Mouse (Mus musculus) retina, embryonic 14.5 days (tissue): ENCODE measurements around the gene Rimklb.
"Not testable (repeated sequence)": the region's sequence is repeated elsewhere in the genome, so short reads cannot be mapped to it uniquely, and the experiment has no call there.

Source experiments
- DNase-seq: peaks from one replicate; pipeline ENCODE4 v3.0.0-alpha.2; 2015; ENCODE audit warnings: low spot score

The Rimklb gene

GRCm38 (mm10) chr6:122498661-122499060 lies at the start of gene Rimklb:
TSS of gene Rimklb (minus strand) at chr6:122498761.
- DNase-seq = no peak

DNA sequence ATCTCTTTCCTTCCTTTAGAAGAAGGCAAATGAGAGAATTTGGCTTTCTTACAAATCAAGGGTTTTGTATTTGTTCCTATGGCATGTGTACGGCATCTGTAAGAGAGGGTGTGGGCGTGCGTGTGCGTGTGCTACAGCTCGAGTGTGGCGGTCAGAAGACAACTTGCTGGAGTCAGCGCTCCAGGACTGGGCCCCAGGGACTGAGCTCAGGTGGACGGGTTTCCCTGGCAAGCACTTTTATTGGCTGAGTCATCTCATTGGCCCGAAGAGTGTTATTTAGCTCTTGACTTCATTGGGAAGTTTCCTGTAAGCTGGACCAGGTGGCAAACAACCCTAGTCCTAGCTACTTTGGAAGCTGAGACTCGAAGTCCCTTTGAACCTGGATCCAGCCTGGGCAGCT lies 47.4 kb upstream of the Rimklb start:
- DNase-seq = no peak

DNA sequence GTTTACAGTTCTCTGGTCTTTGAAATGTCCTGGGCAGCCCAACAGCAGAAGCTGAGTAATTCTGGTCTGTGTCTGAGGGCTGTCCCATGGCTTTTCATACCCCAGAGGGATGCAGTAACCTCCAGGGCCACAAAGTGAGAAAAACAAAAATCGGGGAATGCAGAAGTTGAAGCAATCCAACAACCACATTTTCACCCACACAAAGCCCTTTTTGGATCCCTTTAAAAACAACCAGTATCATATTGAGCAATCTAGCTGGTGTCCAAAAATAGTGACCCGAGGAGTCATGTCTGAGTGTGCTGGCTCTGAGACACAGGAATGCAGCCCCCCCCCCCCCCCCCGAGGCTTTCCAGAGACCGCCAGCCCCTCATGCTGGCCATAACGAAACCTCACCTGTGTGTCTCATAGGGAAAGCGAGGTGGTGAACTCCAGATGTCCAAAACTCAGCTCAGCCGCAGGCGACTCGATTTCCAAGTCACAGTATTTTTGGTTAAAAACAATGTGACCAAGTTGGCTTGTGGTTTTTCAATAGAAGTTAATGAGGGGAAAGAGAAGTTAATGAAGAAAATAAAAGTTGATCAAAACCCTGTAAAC lies 46.8 kb upstream of the Rimklb start:
- no peak for DNase-seq

- no peak for DNase-seq
These were observed 46.1 kb upstream of the Rimklb start for GRCm38 (mm10) chr6:122544672-122545071.

DNA sequence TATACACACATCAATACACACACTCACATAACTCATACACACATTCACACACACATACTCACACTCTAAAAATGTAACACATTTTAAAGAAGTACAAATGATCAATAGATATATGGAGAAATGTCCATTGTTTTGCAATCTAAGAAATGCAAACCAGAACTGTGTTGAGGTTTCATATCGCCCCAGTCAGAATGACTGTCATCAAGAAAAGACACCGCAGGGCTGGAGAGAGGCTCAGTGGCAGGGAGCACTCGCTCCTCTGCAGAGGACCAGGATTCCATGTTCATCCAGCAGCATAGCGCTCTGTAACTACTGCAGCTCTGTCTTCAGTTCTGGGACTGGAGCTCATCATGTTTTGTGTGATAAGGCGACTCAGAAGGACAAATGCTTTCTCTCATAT lies 45.0 kb upstream of the Rimklb start:
- no peak for DNase-seq

DNA sequence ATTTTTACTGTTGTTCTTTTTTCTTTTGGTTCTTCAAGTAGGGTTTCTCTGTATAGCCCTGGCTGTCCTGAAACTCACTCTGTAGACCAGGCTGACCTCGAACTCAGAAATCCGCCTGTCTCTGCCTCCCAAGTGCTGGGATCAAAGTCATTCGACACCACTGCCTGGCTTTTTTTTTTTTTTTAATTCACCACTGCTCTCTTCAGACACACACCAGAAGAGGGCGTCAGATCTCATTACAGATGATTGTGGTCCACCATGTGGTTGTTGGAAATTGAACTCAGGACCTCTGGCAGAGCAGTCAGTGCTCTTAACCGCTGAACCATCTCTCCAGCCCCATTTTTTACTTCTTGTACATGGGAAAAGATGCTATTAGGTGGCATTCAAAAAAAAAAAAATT lies 43.9 kb upstream of the Rimklb start:
- DNase-seq = not testable (repeated sequence)

GRCm38 (mm10) chr6:122539564-122539963 lies 41.0 kb upstream of the Rimklb start:
- no peak for DNase-seq

- DNase-seq = no peak
These were observed 35.5 kb upstream of the Rimklb start for GRCm38 (mm10) chr6:122534032-122534431.

DNA sequence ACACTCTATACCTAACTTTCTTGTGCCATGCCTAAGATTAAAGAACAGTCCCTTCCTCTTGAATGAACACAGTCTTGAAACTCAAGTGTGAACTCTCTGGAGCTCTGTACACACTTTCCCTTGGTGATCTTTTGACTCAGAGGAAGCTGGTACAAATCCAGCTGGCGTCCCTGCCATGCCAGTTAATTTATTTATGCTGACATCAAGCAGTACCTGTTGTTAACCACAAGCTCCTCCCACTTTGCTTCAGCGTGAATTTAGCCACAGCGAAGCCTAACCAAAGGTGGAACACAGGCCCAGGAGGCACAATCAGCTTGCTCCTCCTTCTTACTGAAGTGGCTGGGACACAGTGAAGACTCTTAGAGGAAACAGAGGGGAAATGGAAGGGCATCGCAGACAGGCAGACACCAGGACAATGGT lies 34.3 kb upstream of the Rimklb start:
- DNase-seq = peak; percentile 26

GRCm38 (mm10) chr6:122531466-122532174 lies 33.1 kb upstream of the Rimklb start:
- DNase-seq = no peak

DNA sequence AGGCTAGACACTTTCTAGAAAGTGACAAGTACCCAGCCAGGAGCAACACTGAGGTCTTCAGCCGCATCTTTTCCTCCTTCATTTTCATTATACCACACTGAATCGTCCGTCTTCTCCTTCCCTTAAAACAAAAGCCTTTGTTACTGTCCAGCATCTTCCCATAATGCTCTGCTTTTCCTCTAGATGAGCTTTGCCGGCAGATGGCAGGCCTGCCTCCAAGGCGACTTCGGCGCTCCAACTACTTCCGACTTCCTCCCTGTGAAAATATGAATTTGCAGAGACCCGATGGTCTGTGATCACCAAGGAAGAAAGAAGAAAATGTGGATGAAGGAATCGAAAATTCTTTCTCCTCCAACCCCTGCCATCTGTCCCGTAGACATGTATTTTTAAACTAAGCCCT lies 29.6 kb upstream of the Rimklb start:
- no peak for DNase-seq

GRCm38 (mm10) chr6:122527596-122527995 lies 29.0 kb upstream of the Rimklb start:
- DNase-seq = no peak

DNA sequence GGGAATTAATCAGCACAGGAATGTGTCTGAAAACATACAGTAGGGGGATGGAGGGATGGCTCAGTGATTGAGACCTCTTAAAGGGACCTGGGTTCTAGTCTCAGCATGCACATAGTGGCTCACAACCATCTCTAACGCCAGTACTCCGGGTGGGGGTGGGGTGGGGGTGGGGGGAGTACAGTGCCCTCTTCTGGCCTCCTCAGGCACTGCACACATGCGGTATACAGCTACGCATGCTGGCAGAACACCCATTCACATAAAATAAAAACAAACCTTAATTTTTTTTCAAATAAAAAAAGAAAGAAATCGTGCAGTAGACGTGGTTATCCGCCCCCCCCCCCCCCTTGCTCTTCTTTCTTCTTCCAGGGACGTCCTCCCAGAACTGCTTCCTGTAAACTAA lies 24.7 kb upstream of the Rimklb start:
- DNase-seq = no peak

- DNase-seq = peak; percentile 43
These were observed 24.0 kb upstream of the Rimklb start for GRCm38 (mm10) chr6:122522595-122522994.

DNA sequence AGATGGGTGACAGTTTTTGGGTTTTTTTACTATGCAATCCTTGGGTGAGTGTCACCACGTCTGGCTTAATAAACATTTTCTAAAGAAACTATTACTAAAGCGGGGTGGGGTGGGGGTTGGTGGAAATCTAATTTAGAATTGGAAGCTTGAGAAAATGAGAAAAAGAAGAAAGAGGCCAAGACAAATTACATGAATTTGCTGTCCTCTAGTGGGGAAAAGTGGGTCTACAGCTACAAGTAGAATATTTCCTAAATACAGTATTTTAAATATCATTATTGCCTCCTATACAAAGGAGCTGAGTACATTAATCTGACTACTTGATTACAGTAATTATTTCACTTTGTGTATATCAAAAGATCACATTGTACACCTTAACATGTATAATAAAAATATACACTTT lies 20.8 kb upstream of the Rimklb start:
- DNase-seq = peak; percentile 62

DNA sequence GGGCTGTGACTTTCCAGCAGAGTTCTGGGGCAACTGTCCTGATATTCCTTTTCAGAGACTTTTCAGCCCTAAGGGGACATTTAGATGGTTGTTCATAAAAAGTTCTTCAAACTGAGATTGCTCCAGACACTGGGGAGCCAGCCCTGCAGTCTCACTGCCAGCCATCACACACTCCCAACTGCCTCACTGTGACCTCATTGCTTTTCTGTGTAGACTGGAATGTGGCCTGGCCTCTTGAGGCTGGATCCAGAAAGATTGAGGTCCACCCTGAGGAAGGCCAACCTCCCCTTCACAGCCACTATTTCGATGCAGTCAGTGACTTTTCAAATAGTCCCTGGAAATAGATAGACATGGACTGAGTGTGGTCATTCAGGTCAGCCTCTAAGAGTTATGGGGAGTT lies 19.1 kb upstream of the Rimklb start:
- no peak for DNase-seq

DNA sequence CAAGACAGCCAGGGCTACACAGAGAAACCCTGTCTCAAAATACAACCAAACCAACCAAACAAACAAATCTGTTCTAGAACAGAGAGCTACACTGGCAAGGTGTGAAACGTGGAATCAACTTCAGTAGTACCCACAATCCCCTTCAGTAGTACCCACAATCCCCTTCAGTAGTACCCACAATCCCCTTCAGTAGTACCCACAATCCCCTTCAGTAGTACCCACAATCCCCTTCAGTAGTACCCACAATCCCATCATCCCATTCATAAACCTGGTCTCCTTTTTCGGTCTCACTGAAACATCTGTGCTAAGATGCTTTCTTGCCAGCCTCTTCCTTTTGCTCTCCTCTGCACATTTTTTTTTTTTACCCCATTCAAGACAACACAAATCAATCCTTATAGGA lies 17.2 kb upstream of the Rimklb start:
- DNase-seq = not testable (repeated sequence)

- no peak for DNase-seq
These were observed 15.8 kb upstream of the Rimklb start for GRCm38 (mm10) chr6:122514312-122514711.

- no peak for DNase-seq
These were observed 14.6 kb upstream of the Rimklb start for GRCm38 (mm10) chr6:122512914-122513878.

- no peak for DNase-seq
These were observed 9.9 kb upstream of the Rimklb start for GRCm38 (mm10) chr6:122508494-122508893.

DNA sequence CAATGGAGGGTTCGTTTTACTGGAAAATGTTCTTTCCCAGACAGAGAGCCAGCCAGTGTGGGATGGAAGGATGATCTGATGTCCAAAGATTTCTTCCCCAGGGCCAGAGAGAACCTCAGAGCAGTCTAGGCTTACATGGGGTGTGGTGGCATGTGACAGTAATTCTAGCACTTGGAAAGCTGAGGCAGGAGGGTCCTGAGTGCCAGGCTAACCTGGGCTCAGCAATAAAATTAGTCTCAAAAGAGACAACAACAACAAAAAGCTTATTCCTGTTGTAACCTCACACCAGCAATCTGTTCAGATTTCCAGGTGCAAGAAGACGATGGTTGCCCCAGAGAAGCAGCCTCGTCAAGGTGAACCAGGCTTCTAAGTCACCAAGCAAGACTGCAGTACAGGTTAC lies 7.0 kb upstream of the Rimklb start, which contains the start of gene Mfap5:
Mfap5 (plus strand) TSS at position 301 of the 400 bp plus-strand sequence.
- DNase-seq = no peak

DNA sequence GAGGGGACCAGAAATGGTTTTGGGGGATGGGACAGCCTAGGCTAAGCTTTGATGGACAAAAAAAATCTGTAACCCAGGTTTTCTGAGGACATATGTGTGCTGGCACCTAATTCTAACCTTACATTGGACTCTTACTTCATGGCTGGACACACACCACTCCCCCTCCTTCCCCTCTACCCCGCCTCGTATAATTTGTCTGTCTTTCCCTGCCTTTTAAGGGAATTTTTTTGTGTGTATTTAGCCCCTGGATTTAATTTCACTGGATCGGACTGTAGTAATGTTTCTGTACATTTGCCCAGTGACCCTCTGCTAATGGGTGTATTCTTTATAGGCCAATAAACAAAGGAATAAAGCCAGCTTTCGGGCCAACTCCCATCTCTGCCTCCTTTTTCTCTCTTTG lies 6.5 kb upstream of the Rimklb start:
- DNase-seq = no peak

DNA sequence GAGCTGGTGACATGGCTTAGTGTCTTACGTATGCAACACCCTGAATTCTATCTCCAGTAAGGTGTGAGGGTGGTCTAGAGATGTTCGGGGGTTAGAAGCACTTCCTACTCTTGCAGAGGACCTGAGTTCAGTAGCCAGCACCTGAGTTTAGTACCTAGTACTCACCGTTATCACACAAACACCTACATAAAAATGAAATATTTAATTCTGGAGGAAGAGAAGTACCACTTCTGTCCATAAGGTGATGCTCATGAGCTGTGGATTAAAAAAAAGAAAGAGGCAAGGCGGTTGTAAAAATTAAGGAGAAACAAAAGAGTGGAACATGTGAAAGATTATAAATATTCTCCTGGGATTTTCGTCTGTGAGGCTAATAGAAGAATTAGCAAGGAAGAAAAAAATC lies 2.1 kb downstream of the Rimklb start:
- DNase-seq = peak; percentile 78
